Mouse (Mus musculus): ENCODE measurements around the gene Teddm1a.
"Not testable (repeated sequence)": the region's sequence is repeated elsewhere in the genome, so short reads cannot be mapped to it uniquely, and the experiment has no call there.

Gene Teddm1a

DNA sequence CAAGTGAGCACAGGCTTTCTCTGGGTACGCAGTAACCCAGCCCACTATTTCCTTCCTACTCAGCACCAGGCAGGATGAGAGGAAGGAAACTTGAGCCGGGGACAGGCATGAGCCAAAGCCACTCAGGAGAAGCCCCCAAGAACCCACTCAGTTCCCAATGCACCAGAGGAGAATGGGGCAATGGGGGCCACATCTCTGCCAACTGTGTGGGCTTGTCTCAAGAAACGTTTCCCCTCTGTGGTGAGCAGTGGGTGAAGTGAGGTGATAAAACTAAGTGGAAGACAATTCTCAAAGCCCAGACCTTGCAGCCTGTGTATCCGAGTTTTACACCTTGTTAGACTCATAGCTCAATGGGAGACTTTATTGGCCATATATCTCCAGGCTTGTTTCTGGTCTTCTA, at the start of gene Teddm1a:
Gene Teddm1a (plus strand): TSS at position 301 of the 400 bp plus-strand sequence.
- in situ Hi-C loops (cut with MboI, MseI): loop anchor here (5.0 to 10.0 kb wide), 6 partner anchors 226 to 836 kb away; no protein-coding TSS in a partner anchor

DNA sequence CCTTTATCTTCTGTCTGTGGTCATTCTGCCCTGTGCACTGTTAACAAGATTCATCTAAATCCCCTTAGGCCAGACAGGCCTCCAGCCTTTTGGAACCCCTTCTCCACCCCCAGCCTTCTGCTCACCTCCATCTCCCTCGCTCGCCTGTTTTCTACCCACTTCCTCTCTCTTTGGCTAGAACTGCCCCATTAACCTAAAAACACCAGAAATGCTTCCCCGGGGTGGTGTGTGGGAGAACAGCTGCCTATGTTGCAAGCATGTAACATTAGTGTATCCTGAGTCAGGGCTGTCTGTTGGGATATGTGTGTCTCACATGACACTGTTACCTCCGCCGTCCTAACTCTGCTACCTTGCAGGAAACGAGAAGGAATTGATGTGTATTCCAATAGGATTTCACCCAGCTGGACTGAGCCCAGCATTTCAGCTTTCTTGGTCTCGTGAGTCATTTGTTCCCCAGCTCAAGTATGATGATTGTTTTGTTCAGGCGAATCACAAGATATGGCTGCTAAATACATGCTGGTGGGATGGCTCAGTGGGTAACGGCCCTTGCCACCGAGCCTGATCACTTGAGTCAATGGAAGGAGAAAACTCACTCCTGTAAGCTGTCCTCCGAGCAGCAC, 49.3 kb upstream of the Teddm1a start:
- in situ Hi-C loops (cut with MboI, MseI): no loop called here

DNA sequence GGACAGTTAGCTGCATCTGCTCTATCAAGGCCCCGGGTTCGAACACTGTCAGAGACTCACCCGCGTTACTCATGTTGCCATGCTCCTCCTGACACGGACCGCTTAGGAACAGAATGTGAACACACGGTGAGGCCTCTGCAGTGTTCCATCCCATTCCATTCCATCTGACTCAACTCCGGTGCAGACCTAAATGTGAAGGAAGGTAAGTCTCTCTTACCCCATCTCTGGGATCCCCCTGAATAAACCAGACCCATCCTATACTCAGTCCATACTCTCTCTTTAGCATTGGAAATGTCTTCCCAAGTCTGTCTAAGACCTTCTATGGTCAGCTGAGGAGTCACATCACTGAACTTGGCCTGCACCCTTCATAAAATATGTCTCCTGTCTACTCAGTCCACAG, 47.5 kb upstream of the Teddm1a start, which contains the start of gene Rgsl1:
Gene Rgsl1 (minus strand): TSS at position 101 of the 400 bp plus-strand sequence.
- in situ Hi-C loops (cut with MboI, MseI): no loop called here

DNA sequence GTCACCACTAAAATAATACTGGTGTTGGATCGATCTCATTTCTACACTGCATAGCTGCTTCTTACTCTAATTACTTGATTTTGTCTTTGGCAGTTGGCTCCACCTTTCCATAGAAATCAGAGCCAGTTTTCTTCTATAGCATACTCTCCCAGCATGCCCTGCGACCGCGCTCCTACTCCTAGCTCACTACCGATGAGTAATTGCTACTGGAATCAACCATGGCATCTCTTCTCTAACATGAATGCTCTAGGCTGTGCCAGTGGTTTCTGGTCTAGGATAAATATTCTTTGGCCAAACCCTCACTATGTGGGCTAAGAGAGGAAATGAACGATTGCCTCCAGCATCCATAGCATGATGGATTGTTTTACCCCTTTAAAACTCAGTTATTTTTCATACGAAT, 45.1 kb upstream of the Teddm1a start:
- in situ Hi-C loops (cut with MboI, MseI): loop anchor here (5.0 kb wide), 2 partner anchors 289 to 304 kb away; no protein-coding TSS in a partner anchor

DNA sequence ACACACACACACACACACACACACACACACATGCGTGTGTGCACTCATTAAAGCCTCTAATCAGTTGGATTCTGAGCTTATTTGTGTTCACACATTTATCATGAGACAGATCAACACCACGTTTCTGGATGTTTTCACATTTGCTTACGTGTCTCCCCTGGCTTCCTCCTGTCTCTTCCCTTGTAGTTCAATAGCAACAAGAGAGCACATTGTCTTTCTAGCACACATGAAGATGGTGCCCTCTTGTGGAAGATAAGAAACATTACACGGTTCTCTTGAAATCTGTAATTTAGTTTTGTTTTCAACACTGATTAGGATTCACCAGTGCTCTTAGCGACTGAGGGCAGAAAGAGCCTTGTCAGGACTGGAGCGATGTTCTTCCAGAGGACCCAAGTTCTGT, 44.7 kb upstream of the Teddm1a start:
- in situ Hi-C loops (cut with MboI, MseI): loop anchor here (5.0 kb wide), 2 partner anchors 290 to 305 kb away; no protein-coding TSS in a partner anchor

DNA sequence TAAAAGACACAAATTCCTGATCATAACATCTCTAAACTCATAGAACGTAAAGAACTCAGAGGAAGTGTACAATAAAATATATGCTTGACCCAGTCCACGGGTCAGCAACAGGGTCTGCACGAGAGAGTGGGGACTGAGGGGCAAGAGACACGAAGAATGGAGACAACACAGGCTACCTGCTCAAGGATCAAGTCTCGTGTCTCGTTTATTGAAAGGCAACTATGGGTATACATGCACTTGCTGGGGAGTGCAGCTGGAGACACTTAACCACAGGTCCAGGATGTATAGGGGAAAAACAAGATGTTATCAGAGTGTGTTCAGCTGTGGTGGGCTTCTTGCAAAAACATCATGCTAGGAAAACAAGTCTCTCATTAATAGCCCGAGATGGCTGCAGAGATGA, 38.8 kb upstream of the Teddm1a start:
- in situ Hi-C loops (cut with MboI, MseI): not testable (repeated sequence)

DNA sequence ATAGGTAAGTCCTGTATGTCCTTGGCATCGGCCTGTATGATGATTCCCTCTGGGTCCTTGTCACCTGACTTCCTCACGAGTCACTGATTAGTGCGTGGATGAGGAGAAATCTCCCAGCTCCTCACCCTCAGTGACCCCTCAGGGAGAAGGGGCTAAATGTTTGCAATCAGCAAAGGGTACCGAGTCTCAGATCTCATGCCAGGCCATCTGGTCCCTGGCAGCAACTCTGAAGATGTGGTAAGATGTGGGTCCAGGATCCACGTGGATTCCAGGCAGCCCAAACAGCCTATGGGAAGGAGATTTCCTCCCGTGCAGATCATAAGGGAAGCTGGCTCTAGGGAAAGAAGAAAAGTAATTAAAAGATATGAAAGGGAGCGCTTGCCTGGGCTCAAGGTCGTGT, 35.6 kb upstream of the Teddm1a start:
- in situ Hi-C loops (cut with MboI, MseI): no loop called here

DNA sequence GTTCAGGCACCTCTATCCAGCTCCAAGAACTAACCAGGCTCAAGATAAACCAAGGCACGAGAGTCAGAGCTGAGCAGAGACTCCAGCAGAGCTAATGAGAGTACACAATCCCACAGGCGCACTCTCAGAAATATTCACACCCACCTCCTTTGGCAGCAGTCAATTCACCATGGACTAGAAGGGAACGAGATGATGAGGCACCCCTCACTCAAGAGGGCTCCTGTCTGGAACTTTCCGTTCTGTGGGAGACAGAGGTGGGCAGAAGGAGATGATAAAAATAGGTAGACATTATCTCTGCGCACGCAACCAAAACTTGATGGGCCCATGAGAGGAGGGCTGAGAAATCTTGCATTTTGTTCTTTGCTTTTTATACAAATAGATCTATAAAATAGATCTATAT, 17.5 kb upstream of the Teddm1a start, which contains the start of gene Teddm1b:
Gene Teddm1b (plus strand): TSS at position 301 of the 400 bp plus-strand sequence.
- in situ Hi-C loops (cut with MboI, MseI): no loop called here

DNA sequence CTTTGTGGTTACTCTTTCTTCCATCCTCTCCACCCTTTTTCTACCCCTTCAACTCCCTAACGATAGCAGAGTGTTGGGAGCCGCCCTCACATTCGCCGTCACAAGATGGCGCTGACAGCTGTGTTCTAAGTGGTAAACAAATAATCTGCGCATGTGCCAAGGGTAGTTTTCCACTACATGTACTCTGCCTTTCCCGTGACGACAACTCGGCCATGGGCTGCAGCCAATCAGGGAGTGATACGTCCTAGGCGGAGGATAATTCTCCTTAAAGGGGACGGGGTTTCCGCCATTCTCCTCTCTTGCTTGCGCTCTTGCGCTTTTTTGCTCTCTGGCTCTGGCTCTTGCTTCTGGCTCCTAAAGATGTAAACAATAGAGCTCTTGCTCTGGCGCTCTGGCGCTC, 11.2 kb upstream of the Teddm1a start:
- in situ Hi-C loops (cut with MboI, MseI): not testable (repeated sequence)

DNA sequence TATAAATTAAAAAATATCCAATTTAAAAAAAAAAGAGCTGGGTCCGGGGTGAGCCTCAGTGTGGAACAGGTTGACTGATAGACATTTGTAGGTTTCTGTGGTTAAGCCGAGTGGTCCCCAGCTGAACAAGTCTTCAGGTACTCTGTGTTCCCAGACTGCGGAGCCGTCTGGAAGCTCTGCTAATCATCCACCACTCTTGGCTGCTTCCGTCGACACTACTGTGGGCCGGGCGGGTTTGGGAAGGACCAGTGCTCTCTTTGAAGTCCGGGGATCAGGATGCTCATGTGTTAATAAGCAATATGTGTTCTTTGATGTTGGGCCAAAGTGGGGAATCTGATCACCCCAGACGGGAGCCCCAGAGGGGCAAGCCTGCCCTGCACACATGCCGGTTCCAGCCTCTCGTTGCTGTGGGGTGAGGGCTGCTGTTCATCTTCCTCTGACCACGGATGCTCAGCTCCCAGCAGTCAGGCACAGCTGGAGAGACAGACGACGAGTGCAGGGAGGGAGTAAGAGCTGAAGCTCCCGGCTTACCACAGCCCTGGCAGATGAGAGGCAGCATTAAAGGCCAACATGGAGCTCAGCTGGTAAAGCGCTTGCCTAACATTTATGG, 5.4 kb upstream of the Teddm1a start:
- in situ Hi-C loops (cut with MboI, MseI): no loop called here

DNA sequence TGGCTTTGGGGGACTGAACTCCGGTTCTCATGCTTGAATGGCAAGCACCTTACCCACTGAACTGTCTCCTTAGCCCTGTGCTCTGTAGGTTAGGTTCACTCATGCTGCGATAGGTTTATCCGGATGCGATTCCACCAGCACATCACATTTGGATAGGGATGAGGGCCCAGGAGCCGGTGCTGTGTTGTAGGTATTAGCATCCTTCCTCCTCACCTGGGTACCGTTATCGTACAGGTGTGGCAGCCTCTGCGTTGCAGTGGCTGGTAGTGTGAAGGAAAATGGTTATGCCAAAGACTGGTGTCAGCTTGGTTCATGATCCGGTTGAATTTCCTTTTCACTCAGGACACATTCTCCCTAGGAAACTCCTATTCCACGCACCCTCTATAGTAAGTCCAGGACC, 1.4 kb upstream of the Teddm1a start:
- in situ Hi-C loops (cut with MboI, MseI): loop anchor here (5.0 to 10.0 kb wide), 6 partner anchors 227 to 837 kb away; no protein-coding TSS in a partner anchor

DNA sequence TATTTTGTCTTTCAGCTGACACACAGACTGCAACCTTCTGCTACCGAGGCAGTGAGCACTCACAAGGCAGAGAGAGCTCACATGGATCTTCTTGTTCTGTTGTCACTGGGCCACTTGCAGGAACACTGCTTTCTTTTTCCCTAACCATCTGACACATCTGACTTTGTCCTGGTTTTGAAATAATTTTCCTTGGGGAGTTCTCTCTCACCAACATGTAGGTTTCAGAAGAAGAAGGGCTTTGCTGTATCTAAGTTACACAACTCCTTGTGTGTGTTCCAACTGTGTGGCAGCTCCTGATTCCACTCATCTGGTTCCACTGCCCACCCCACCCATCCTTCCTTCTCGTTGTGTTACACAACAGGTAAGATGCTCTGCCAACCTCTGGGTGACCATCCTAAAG, 2.2 kb downstream of the Teddm1a start:
- in situ Hi-C loops (cut with MboI, MseI): loop anchor here (5.0 to 10.0 kb wide), 6 partner anchors 224 to 834 kb away; no protein-coding TSS in a partner anchor

DNA sequence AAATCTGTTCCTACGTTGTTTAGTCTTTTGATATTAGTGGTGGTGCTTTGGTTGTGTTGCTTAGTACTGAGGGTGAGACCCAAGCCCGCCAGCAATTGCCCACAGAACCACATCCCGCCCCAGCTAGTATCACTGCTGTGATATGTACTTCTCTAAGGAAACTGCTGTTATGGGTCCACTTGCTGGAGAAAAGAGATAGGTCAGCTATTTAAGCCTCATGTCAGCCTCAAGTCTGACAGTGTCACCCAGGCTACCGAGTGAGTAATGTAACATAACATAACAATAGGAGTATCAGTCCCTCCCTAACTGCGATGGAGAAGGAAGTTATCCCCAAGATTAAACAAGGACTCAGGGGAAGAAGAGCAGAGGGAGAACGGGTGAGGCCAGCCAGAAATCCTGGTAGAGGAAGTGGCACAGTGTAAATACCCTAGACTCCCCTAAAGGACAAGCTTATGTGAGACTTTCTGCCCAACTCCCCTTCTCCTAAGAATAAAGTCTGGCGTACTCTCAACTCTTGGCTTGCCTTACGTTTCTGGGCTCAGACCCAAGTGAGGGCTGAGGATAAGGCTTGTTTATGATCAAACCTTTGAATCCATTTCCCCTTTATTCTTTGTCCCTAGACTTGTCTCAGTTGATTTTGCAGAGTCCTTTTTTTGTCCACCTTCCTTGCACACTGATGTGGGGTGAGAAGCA, 2.8 kb downstream of the Teddm1a start:
- in situ Hi-C loops (cut with MboI, MseI): loop anchor here (5.0 to 10.0 kb wide), 6 partner anchors 223 to 833 kb away; no protein-coding TSS in a partner anchor

DNA sequence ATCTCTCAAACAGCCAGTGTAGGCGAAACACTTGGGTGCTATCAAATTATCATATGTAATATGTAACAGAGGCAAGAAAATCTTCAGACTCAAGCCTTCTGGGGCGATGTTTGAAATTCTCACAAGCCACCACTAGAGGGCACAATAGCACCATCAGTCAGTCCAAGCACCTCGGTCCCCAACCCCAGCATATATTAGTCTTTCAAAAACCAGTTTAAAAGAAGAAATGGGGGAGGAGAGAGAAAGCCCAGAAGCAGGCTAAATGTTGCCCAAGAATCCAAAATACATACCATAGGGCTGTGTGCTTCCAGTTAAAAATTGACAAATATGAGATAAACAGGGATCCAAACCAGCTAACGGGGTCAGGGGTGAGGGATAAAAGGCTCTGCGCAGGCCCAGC, 3.4 kb downstream of the Teddm1a start:
- in situ Hi-C loops (cut with MboI, MseI): loop anchor here (5.0 to 10.0 kb wide), 7 partner anchors 137 to 832 kb away; no protein-coding TSS in a partner anchor

DNA sequence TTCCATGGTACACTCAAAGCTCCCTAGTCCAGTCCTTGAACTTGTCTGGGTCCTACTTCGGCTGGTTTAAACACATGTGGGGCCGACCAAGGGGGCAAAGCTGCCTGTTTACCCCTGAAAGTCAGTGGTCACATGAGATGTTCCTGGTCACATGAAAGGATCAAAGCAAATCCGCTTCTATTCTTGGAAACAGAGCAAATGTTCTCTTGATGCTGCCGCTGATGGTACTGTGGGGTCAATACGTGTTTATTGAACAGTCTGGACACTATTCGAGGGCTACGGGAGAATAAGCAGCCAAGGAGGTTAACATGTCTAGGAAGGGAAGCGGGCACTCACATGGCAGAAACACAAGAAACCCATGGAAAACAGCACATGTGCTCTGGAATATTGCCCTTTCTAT, 5.7 kb downstream of the Teddm1a start:
- in situ Hi-C loops (cut with MboI, MseI): loop anchor here in 1 of 2 experiments (5.0 to 10.0 kb wide), 2 partner anchors 135 to 828 kb away; no protein-coding TSS in a partner anchor

DNA sequence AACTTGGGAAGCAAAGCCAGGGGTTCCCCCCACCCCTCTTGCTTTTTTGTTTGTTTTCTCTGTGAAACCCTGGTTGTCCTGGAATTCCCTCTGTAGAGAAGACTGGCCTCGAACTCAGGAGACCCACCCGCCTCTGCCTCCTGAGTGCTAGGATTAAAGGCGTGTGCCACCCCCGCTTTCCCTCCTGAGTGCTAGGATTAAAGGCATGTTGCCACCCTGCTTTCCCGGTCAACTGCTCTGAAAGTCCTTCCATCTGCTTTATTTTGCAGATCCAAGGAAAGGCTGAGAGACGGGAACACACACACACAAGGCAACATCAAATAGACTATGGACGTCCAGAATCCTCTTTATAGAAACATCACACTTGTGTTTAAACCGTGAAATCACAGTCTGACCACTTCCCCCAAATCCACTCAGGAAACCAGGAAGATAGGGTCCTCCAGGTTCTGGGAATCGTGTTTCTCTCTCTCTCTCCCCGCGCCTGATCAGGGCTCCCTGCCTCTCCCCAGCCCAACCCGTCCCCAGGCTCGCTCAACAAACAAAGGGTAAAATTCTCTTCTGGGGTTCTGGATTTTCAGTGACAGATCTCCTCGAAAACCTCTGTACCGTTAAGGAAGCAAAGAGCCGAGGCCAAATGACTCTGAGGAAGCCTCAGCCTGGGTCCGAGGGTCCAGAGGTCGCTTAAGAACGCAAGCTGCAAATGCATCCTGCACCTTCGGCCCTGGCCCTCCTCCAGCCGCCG, 7.6 kb downstream of the Teddm1a start:
- in situ Hi-C loops (cut with MboI, MseI): loop anchor here in 1 of 2 experiments (5.0 to 10.0 kb wide), 2 partner anchors 133 to 826 kb away; no protein-coding TSS in a partner anchor

DNA sequence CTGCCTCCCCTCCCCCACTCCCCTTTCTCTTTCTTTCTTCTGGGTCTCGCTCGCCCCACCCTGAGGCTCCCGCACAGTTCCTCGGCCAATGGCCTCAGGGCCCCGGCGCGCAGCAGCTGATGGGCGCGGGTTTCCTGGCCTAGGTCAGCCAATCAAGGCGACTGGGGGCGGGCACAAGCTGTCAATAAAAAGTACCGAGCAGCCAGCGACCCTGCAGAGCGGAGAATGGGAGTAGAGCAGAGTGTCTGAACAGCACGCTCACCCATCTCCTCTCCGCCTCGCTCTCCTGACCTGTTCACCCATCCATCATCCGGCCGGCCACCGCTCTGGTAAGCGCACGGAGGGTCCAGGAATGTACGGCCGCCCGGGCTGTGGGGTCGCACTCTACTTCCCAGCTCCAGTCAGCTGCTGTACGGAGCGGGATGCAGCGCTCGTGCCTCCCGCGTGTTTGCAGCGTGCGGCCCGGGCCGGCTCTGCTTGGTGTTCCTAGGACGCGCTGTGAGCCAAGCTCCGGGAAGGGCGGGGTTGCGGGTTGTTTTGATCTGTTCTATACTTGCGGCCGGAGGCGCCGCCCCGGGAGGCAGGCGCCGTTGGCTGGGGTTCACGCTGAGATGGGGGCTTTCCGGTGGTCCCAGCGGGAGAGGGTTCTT, 8.3 kb downstream of the Teddm1a start, which contains the start of the genes Glul and Teddm2:
Gene Glul (plus strand): TSS at position 214 of the 650 bp plus-strand sequence.
Gene Teddm2 (minus strand): TSS at position 498 of the 650 bp plus-strand sequence.
- in situ Hi-C loops (cut with MboI, MseI): loop anchor here in 1 of 2 experiments (5.0 to 10.0 kb wide), 3 partner anchors 132 to 1875 kb away; no protein-coding TSS in a partner anchor

DNA sequence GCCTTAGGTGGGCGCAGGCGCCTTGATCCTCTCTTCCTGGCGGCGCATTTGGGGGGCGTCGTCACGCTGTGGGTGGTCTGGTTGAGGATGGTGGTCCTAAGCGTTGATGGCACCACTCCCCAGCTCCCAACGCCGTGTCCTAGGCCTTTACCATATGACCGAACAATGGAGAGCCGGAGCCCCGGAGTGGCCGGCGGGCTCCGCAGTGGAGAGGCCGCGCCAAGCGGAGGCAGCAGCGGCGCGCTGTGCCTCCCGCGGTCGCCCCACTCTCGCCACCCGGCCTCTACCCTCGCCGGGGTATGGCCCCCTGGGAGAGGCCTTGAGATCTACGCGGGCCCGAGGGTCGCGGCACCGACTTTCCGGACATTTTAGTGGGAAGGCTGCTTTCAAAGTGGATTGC, 8.8 kb downstream of the Teddm1a start:
- in situ Hi-C loops (cut with MboI, MseI): loop anchor here in 1 of 2 experiments (10.0 kb wide), 1 partner anchor 1876 kb away; no protein-coding TSS in a partner anchor

DNA sequence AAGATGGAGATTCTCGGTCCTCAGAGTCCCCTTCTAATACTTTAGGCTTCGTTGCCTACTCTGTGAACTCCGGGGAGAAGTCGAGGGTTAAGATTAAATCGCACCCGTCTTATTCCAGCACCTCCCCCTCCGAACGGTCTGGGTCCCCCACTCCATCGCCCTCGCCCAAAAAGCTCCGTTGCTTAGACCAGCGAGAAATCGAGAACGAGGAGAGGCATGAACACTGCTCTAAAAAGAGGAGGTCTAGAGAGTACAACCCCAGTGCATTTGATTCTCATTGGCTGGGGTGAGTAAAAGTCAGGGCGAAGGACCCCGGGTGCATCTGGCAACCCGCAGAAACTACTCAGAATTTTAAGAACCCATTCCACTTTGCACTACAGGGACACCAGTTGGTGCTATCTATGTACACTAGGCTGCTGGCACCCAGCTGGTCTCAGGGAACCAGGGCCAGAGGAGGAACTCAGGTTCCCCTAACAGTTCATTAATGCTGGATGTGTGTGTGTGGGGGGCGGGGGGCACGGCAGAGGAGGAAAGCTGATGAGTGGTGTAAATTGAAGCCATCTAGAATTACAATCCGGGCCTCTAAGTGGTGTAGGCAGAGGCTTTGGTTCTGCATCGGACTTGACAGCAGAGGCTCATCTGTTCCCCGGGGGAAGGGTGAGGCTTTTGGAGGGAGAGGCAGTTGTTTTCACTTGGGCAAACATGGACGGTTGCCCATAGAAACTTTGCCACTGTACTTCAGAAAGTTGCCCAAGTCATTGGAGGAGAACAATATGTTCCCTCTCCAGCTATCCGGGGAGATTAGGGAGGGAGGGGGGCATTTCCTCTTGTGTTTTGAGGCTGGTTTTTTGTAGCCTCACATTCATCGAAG, 9.6 kb downstream of the Teddm1a start:
- in situ Hi-C loops (cut with MboI, MseI): loop anchor here in 1 of 2 experiments (10.0 kb wide), 1 partner anchor 1876 kb away; no protein-coding TSS in a partner anchor

Measured in T-helper 17 cell (primary cell).